Mouse (Mus musculus): ENCODE measurements around the gene Lcmt2. TPM values are rescaled to one million over a fixed set of nuclear protein-coding genes. Genes with fewer than 3 reads are reported as not detected.
A peak's percentile ranks its signal among the peaks of the same experiment; 100 is the strongest.
"Not testable (repeated sequence)": the region's sequence is repeated elsewhere in the genome, so short reads cannot be mapped to it uniquely, and the experiment has no call there.

Lcmt2 gene
- total RNA-seq, 2 experiments from 2014 or later: 6.5 to 7.7 TPM

GRCm38 (mm10) chr2:121149679-121150078, 9.2 kb upstream of the Lcmt2 start:
- no peak overlapping the region for H3K27ac ChIP-seq
- DNase-seq (ENCODE audit: extremely low spot score in 1 of 2, low spot score in 2 of 2): no peak
- no peak overlapping the region for H3K4me3 ChIP-seq
- no peak for TF ChIP-seq CTCF (IDR thresholded peaks at IDR 0.05)
- intact Hi-C loops (cut with DNase I): no loop called here

GRCm38 (mm10) chr2:121142415-121142814, 2.0 kb upstream of the Lcmt2 start:
- intact Hi-C loops (cut with DNase I): no loop called here
- no peak overlapping the region for H3K4me3 ChIP-seq
- no peak overlapping the region for H3K27ac ChIP-seq
- TF ChIP-seq CTCF (IDR thresholded peaks at IDR 0.05): no peak
- DNase-seq (ENCODE audit: extremely low spot score in 1 of 2, low spot score in 2 of 2): no peak

GRCm38 (mm10) chr2:121141216-121142035, 973 bp upstream of the Lcmt2 start:
- peak overlapping the region; percentile 89 for H3K4me3 ChIP-seq
- H3K27ac ChIP-seq: peak overlapping the region; percentile 96
- no peak for DNase-seq (ENCODE audit: extremely low spot score in 1 of 2, low spot score in 2 of 2)
- intact Hi-C loops (cut with DNase I): no loop called here
- no peak for TF ChIP-seq CTCF (IDR thresholded peaks at IDR 0.05)

- Histone ChIP-seq H3K4me3 (peak overlapping the region; percentile 89), H3K27ac (peak overlapping the region; percentile 96)
- intact Hi-C loops (cut with DNase I): loop anchor here (1.0 kb wide), 1 partner anchor 31 kb away; the partner anchor contains the start of gene Tubgcp4
- TF ChIP-seq CTCF (IDR thresholded peaks at IDR 0.05): no peak
- DNase-seq (ENCODE audit: extremely low spot score in 1 of 2, low spot score in 2 of 2): no peak
Observed at GRCm38 (mm10) chr2:121139266-121140017, 1.0 kb downstream of the Lcmt2 start.

GRCm38 (mm10) chr2:121137371-121137770, 3.1 kb downstream of the Lcmt2 start:
- DNase-seq (ENCODE audit: extremely low spot score in 1 of 2, low spot score in 2 of 2): no peak
- intact Hi-C loops (cut with DNase I): no loop called here
- Histone ChIP-seq H3K4me3 (no peak overlapping the region), H3K27ac (no peak overlapping the region)
- no peak for TF ChIP-seq CTCF (IDR thresholded peaks at IDR 0.05)

- Histone ChIP-seq H3K27ac (no peak overlapping the region), H3K4me3 (no peak overlapping the region)
- intact Hi-C loops (cut with DNase I): no loop called here
- no peak for TF ChIP-seq CTCF (IDR thresholded peaks at IDR 0.05)
- DNase-seq (ENCODE audit: extremely low spot score in 1 of 2, low spot score in 2 of 2): no peak
Observed at GRCm38 (mm10) chr2:121132822-121133221, 7.6 kb downstream of the Lcmt2 start.

- intact Hi-C loops (cut with DNase I): no loop called here
- H3K4me3 ChIP-seq: no peak overlapping the region
- DNase-seq (ENCODE audit: extremely low spot score in 1 of 2, low spot score in 2 of 2): no peak
- H3K27ac ChIP-seq: no peak overlapping the region
- TF ChIP-seq CTCF (IDR thresholded peaks at IDR 0.05): no peak
Observed at GRCm38 (mm10) chr2:121128865-121129620, 11.4 kb downstream of the Lcmt2 start.

GRCm38 (mm10) chr2:121127536-121127935, 12.9 kb downstream of the Lcmt2 start:
- no peak for TF ChIP-seq CTCF (IDR thresholded peaks at IDR 0.05)
- intact Hi-C loops (cut with DNase I): no loop called here
- no peak for DNase-seq (ENCODE audit: extremely low spot score in 1 of 2, low spot score in 2 of 2)

GRCm38 (mm10) chr2:121126302-121126701, 14.2 kb downstream of the Lcmt2 start:
- H3K4me3 ChIP-seq; H3K27ac ChIP-seq; DNase-seq (ENCODE audit: extremely low spot score in 1 of 2, low spot score in 2 of 2); intact Hi-C loops (cut with DNase I): not testable (repeated sequence)

More at GRCm38 (mm10) chr2:121127536-121127935, 12.9 kb downstream of the Lcmt2 start:
- no peak overlapping the region for H3K27ac ChIP-seq
- H3K4me3 ChIP-seq: no peak overlapping the region

GRCm38 (mm10) chr2:121119260-121119659, 21.2 kb downstream of the Lcmt2 start:
- Histone ChIP-seq H3K4me3 (no peak overlapping the region), H3K27ac (no peak overlapping the region)
- intact Hi-C loops (cut with DNase I): loop anchor here (10.0 kb wide), 1 partner anchor 684 kb away; no protein-coding TSS in a partner anchor
- TF ChIP-seq CTCF (IDR thresholded peaks at IDR 0.05): no peak
- DNase-seq (ENCODE audit: extremely low spot score in 1 of 2, low spot score in 2 of 2): no peak

GRCm38 (mm10) chr2:121115418-121115817, 25.0 kb downstream of the Lcmt2 start:
- DNase-seq (ENCODE audit: extremely low spot score in 1 of 2, low spot score in 2 of 2): no peak
- intact Hi-C loops (cut with DNase I): loop anchor here (10.0 kb wide), 1 partner anchor 681 kb away; no protein-coding TSS in a partner anchor
- TF ChIP-seq CTCF (IDR thresholded peaks at IDR 0.05): no peak
- Histone ChIP-seq H3K27ac (no peak overlapping the region), H3K4me3 (no peak overlapping the region)

Measured in left cerebral cortex, adult 2 months (tissue).